Mouse (Mus musculus) hindbrain, embryonic 12.5 days (tissue): ENCODE data around the gene Sh2d1b2. TPM values are rescaled to one million over a fixed set of nuclear protein-coding genes. Genes with fewer than 3 reads are reported as not detected.

Source experiments
- ATAC-seq: fragments of 200-750 bp; cut with Nextera tagmentation; 2 replicates; pipeline ENCODE4 v1.8.0; 2017; ENCODE audit warnings: moderate TSS enrichment; ENCODE audit not compliant: low FRiP score
- H3K27ac ChIP-seq: fragments of 300-500 bp; sonication (generic); 2 replicates; pipeline ENCODE4 v1.5.1; 2016; ENCODE audit warnings: mild to moderate bottlenecking
- H3K27me3 ChIP-seq: fragments of 300-500 bp; sonication (generic); 2 replicates; pipeline ENCODE4 v1.6.1; 2016; ENCODE audit warnings: mild to moderate bottlenecking
- H3K36me3 ChIP-seq: fragments of 300-500 bp; sonication (generic); 2 replicates; pipeline ENCODE4 v1.6.1; 2016; ENCODE audit warnings: mild to moderate bottlenecking
- H3K4me1 ChIP-seq: fragments of 300-500 bp; sonication (generic); 2 replicates; pipeline ENCODE4 v1.6.1; 2016
- H3K4me2 ChIP-seq: fragments of 300-500 bp; sonication (generic); replicated peaks from 2 replicates; pipeline ENCODE4 v1.6.1; 2016; ENCODE audit warnings: mild to moderate bottlenecking
- H3K4me3 ChIP-seq: fragments of 300-500 bp; sonication (generic); 2 replicates; pipeline ENCODE4 v1.5.1; 2016; ENCODE audit warnings: mild to moderate bottlenecking
- H3K9ac ChIP-seq: fragments of 300-500 bp; sonication (generic); 2 replicates; pipeline ENCODE4 v1.6.1; 2016; ENCODE audit warnings: mild to moderate bottlenecking, moderate library complexity
- H3K9me3 ChIP-seq: fragments of 300-500 bp; sonication (generic); replicated peaks from 2 replicates; pipeline ENCODE4 v1.6.1; 2016; ENCODE audit warnings: mild to moderate bottlenecking
- WGBS: fragments of 180-500 bp; shearing (Covaris S2); methylation state at CpG from one replicate; pipeline ENCODE4 v1.1.7; 2016; 5-methylcytosine and 5-hydroxymethylcytosine counted together
- polyA plus RNA-seq: library from polyadenylated mRNA; unstranded; fragments of >200 nt; fragmentation: Nextera tagmentation; extraction: Ambion mirVana; gene quantifications from 2 replicates; pipeline ENCODE4 v1.2.1, GENCODE M21; 2016

Sh2d1b2 gene
- polyA plus RNA-seq, 1 experiment from 2014 or later = not detected

GRCm38 (mm10) chr1:170215590-170215989 is 17.0 kb upstream of the Sh2d1b2 start:
- peaks cover 13% of the 10 kb centered on the region for H3K36me3 ChIP-seq
- H3K4me2 ChIP-seq = peak overlapping the region; percentile 37
- 74% methylated on average over 3 of the region's 3 CpGs for WGBS
- H3K4me1 ChIP-seq = peaks cover 7% of the 10 kb centered on the region
- H3K27me3 ChIP-seq = 0 out of 2 replicates have a peak, but pooled peaks cover 4% of the 10 kb centered on the region
- peak overlapping the region; percentile 86 for H3K4me3 ChIP-seq
- no peaks in the 10 kb centered on the region for H3K9me3 ChIP-seq
- H3K9ac ChIP-seq = no peak overlapping the region
- 0 out of 2 replicates have a peak overlapping the region, but pooled peaks have one; percentile 84 for H3K27ac ChIP-seq
- no peak for ATAC-seq

- WGBS = 85% methylated on average over 6 of the region's 6 CpGs
- no peak for ATAC-seq
- H3K4me3 ChIP-seq = no peak overlapping the region
- 0 out of 2 replicates have a peak, but pooled peaks cover 4% of the 10 kb centered on the region for H3K27me3 ChIP-seq
- no peak overlapping the region for H3K4me2 ChIP-seq
- H3K4me1 ChIP-seq = peaks cover 7% of the 10 kb centered on the region
- H3K9me3 ChIP-seq = no peaks in the 10 kb centered on the region
- no peaks in the 10 kb centered on the region for H3K36me3 ChIP-seq
- no peak overlapping the region for H3K9ac ChIP-seq
- H3K27ac ChIP-seq = no peak overlapping the region
Measured at GRCm38 (mm10) chr1:170218091-170218884, 14.3 kb upstream of the Sh2d1b2 start.

- 0 out of 2 replicates have a peak, but pooled peaks cover 4% of the 10 kb centered on the region for H3K27me3 ChIP-seq
- H3K27ac ChIP-seq = no peak overlapping the region
- ATAC-seq = no peak
- H3K4me2 ChIP-seq = no peak overlapping the region
- no peaks in the 10 kb centered on the region for H3K36me3 ChIP-seq
- no peaks in the 10 kb centered on the region for H3K9me3 ChIP-seq
- H3K4me1 ChIP-seq = no peaks in the 10 kb centered on the region
- H3K9ac ChIP-seq = no peak overlapping the region
- H3K4me3 ChIP-seq = no peak overlapping the region
Measured at GRCm38 (mm10) chr1:170220351-170220750, 12.2 kb upstream of the Sh2d1b2 start.

GRCm38 (mm10) chr1:170223276-170223675 is 9.3 kb upstream of the Sh2d1b2 start:
- Histone ChIP-seq H3K4me1 (no peaks in the 10 kb centered on the region), H3K36me3 (no peaks in the 10 kb centered on the region), H3K27ac (no peak overlapping the region), H3K9me3 (no peaks in the 10 kb centered on the region), H3K27me3 (no peaks in the 10 kb centered on the region), H3K4me3 (no peak overlapping the region), H3K9ac (no peak overlapping the region), H3K4me2 (no peak overlapping the region)
- ATAC-seq = no peak
- 77% methylated on average over 2 of the region's 2 CpGs for WGBS

GRCm38 (mm10) chr1:170245016-170245415 is 12.5 kb downstream of the Sh2d1b2 start:
- Histone ChIP-seq H3K4me3 (no peak overlapping the region), H3K4me2 (no peak overlapping the region), H3K9ac (no peak overlapping the region), H3K27ac (no peak overlapping the region), H3K36me3 (no peaks in the 10 kb centered on the region), H3K9me3 (no peaks in the 10 kb centered on the region), H3K27me3 (0 out of 2 replicates have a peak, but pooled peaks cover 5% of the 10 kb centered on the region), H3K4me1 (no peaks in the 10 kb centered on the region)
- ATAC-seq = no peak
- WGBS = 86% methylated on average over 3 of the region's 3 CpGs

- Histone ChIP-seq H3K36me3 (no peaks in the 10 kb centered on the region), H3K9me3 (no peaks in the 10 kb centered on the region), H3K27ac (no peak overlapping the region; the same call in 1 of the 2 replicates), H3K4me1 (peaks cover 5% of the 10 kb centered on the region), H3K27me3 (0 out of 2 replicates have a peak, but pooled peaks cover 2% of the 10 kb centered on the region), H3K9ac (peak overlapping the region; percentile 94), H3K4me2 (peak overlapping the region; percentile 77), H3K4me3 (peak overlapping the region; percentile 79)
- peak; percentile 92 for ATAC-seq
- WGBS = 29% methylated on average over 30 of the region's 30 CpGs
Measured at GRCm38 (mm10) chr1:170254893-170255559, 22.5 kb downstream of the Sh2d1b2 start.

- Histone ChIP-seq H3K9ac (peak overlapping the region; percentile 94), H3K4me1 (peaks cover 5% of the 10 kb centered on the region), H3K4me2 (peak overlapping the region; percentile 77), H3K27me3 (0 out of 2 replicates have a peak, but pooled peaks cover 2% of the 10 kb centered on the region), H3K27ac (no peak overlapping the region; the same call in 1 of the 2 replicates), H3K36me3 (no peaks in the 10 kb centered on the region), H3K9me3 (no peaks in the 10 kb centered on the region), H3K4me3 (peak overlapping the region; percentile 79)
- 3% methylated on average over 32 of the region's 32 CpGs for WGBS
- ATAC-seq = peak; percentile 100
Measured at GRCm38 (mm10) chr1:170255560-170255910, 23.0 kb downstream of the Sh2d1b2 start.

- Histone ChIP-seq H3K9me3 (no peaks in the 10 kb centered on the region), H3K36me3 (no peaks in the 10 kb centered on the region), H3K4me3 (no peak overlapping the region), H3K27me3 (no peaks in the 10 kb centered on the region), H3K27ac (no peak overlapping the region), H3K4me1 (no peaks in the 10 kb centered on the region), H3K9ac (no peak overlapping the region), H3K4me2 (no peak overlapping the region)
- ATAC-seq = no peak
- WGBS = 87% methylated on average over 6 of the region's 6 CpGs
Measured at GRCm38 (mm10) chr1:170270281-170270680, 37.7 kb downstream of the Sh2d1b2 start.

GRCm38 (mm10) chr1:170270696-170271095 is 38.1 kb downstream of the Sh2d1b2 start:
- H3K4me1 ChIP-seq = no peaks in the 10 kb centered on the region
- H3K36me3 ChIP-seq = no peaks in the 10 kb centered on the region
- no peak overlapping the region for H3K27ac ChIP-seq
- no peaks in the 10 kb centered on the region for H3K27me3 ChIP-seq
- H3K4me3 ChIP-seq = no peak overlapping the region
- H3K4me2 ChIP-seq = no peak overlapping the region
- H3K9ac ChIP-seq = no peak overlapping the region
- no peaks in the 10 kb centered on the region for H3K9me3 ChIP-seq
- no peak for ATAC-seq
- WGBS = 84% methylated on average over 4 of the region's 4 CpGs

GRCm38 (mm10) chr1:170273252-170273651 is 40.7 kb downstream of the Sh2d1b2 start:
- Histone ChIP-seq H3K36me3 (no peaks in the 10 kb centered on the region), H3K4me2 (no peak overlapping the region), H3K4me1 (no peaks in the 10 kb centered on the region), H3K27ac (no peak overlapping the region), H3K27me3 (no peaks in the 10 kb centered on the region), H3K9ac (no peak overlapping the region), H3K4me3 (no peak overlapping the region), H3K9me3 (no peaks in the 10 kb centered on the region)
- ATAC-seq = no peak

GRCm38 (mm10) chr1:170277016-170277415 is 44.5 kb downstream of the Sh2d1b2 start, which contains the start of gene Sh2d1b1:
Gene Sh2d1b1 (plus strand): TSS chr1:170277320.
- no peak for ATAC-seq
- WGBS = 96% methylated on average over 3 of the region's 3 CpGs
- no peak within 1 kb of the TSS for H3K27ac ChIP-seq
- H3K4me2 ChIP-seq = no peak within 1 kb of the TSS
- H3K9ac ChIP-seq = no peak within 1 kb of the TSS
- H3K27me3 ChIP-seq = no peaks in the 10 kb centered on the region
- no peak within 1 kb of the TSS for H3K4me3 ChIP-seq
- no peaks in the 10 kb centered on the region for H3K9me3 ChIP-seq
- H3K4me1 ChIP-seq = no peaks in the 10 kb centered on the region
- H3K36me3 ChIP-seq = no peaks in the 10 kb centered on the region

- H3K27me3 ChIP-seq = no peaks in the 10 kb centered on the region
- no peak for ATAC-seq
- no peaks in the 10 kb centered on the region for H3K4me1 ChIP-seq
Measured at GRCm38 (mm10) chr1:170282415-170283129, 50.0 kb downstream of the Sh2d1b2 start.

More at GRCm38 (mm10) chr1:170282415-170283129, 50.0 kb downstream of the Sh2d1b2 start:
- H3K9ac ChIP-seq = no peak overlapping the region
- H3K4me2 ChIP-seq = no peak overlapping the region
- no peaks in the 10 kb centered on the region for H3K9me3 ChIP-seq
- H3K27ac ChIP-seq = no peak overlapping the region
- WGBS = 82% methylated on average over 4 of the region's 4 CpGs
- H3K4me3 ChIP-seq = no peak overlapping the region
- H3K36me3 ChIP-seq = no peaks in the 10 kb centered on the region
